Mouse (Mus musculus): ENCODE measurements around the gene B3galt5. TPM values are rescaled to one million over a fixed set of nuclear protein-coding genes. Genes with fewer than 3 reads are reported as not detected.

The B3galt5 gene
- polyA plus RNA-seq, 1 experiment from 2014 or later: 0.04 TPM

DNA sequence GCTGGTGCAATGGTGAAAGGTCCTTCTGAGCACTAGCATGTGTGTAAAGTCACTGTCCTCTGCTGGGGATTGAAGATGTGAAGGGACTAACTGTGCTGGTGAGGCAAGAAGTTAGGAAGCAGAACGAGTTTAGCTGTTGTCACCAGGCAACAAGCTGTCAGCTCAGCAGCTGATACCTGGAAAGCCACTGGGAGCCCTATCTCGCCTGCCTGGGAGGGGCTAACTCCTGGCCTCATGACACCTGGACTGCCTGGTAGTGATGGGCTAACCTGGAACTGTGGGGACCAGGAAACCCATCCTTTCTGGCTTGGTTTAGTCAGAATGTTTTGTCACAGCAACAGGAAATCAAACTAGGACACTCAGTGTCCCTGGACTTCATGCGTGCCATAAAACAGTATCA, 41.0 kb downstream of the B3galt5 start:
- DNase-seq (ENCODE audit: low spot score): peak; percentile 61
- WGBS: 60% methylated on average over 3 of the region's 3 CpGs
- peaks cover 34% of the 10 kb centered on the region for H3K27me3 ChIP-seq (ENCODE audit: insufficient read depth, poor library complexity, severe bottlenecking)

DNA sequence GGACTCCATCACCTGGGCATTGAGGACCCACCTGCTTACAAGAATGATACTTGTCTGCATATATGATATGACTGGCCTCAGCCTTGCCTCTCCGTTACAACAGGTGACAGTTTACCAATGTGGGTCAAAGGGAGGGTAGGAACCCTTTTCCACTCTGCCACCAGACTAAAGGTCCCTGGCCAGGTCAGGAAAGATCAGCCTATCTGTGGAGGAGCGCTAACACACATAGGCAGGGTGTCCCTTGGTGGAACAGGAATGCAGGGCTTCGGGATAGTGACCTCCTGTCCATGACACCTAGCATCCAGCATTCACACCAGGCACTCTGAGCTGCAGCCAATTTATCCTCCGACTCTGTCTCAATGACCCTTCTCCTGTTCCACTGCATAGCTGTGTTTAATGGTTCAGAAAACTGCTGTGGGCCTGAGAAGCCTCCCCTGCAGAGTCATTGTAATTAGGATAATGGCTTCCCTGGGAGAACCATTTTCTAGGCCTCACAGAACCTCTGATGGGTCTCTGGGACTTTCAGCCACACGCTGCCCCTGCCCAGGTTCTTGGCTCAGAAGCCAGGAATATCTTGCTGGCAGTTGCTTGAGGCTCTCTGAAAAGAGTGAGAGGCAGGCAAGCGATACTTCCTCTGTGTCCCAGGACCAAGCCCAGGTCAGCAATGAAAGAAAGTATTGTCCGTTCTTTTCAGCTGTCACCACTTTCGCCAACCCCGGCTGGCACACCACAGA, 43.1 kb downstream of the B3galt5 start:
- 58% methylated on average over 9 of the region's 9 CpGs for WGBS
- peak; percentile 57 for DNase-seq (ENCODE audit: low spot score)
- peaks cover 52% of the 10 kb centered on the region for H3K27me3 ChIP-seq (ENCODE audit: insufficient read depth, poor library complexity, severe bottlenecking)

More for the DNA sequence above, 41.0 kb downstream of the B3galt5 start:
- Histone ChIP-seq H3K27ac (no peak overlapping the region), H3K36me3 (no peaks in the 10 kb centered on the region), H3K9me3 (no peaks in the 10 kb centered on the region), H3K4me3 (no peak overlapping the region), H3K4me1 (peaks cover 12% of the 10 kb centered on the region; the same call in 1 of the 2 replicates)

DNA sequence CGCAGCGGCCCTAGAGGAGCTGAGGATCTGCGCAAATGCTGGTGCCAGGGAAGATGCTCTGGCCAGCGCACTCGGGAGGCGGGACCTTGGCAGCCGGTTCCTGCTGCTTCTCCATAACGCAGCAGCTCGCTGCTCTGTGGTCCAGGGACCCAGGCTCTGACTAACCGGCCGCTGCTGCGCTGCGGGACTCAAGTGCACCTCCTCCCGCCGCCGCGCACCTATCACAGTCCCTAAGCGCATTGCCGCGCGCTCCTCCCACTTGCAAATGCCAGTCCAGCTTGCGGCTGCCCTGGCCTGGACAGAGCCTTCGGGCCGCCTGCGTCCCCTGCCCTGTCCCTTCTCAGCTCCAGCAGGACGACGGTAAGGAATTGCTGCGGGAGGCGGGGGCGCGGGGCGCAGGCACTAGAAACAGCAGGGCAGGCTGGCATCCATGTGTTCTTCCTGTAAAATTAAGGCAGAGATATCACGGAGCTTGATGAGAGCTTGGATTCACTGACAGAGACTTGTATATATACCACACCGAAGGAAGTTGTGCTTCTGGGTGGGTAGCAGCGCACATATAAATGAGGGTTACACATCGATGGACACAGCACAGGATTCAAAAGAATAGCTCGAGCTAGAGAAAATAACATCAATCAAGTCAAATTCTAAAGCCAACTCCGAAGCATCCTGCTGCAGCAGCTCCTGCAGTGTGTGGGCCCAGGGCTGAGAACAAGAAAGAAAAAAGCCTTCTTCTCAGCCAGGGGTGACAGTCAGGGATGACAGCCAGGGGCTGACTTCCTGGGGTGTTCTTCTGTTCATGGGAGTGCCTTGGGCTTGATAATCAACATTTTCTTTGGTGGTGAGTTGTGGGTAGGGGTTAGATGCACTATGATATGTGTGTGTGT, 45.4 kb downstream of the B3galt5 start:
- WGBS: 4% methylated on average over 38 of the region's 38 CpGs
- Histone ChIP-seq H3K27ac (no peak overlapping the region), H3K36me3 (no peaks in the 10 kb centered on the region), H3K9me3 (no peaks in the 10 kb centered on the region), H3K4me3 (peak overlapping the region; percentile 51), H3K27me3 (ENCODE audit: insufficient read depth, poor library complexity, severe bottlenecking) (peaks cover 54% of the 10 kb centered on the region), H3K4me1 (peaks cover 12% of the 10 kb centered on the region; the same call in 1 of the 2 replicates)
- DNase-seq (ENCODE audit: low spot score): peak; percentile 76

More for the DNA sequence above, 43.1 kb downstream of the B3galt5 start:
- peaks cover 12% of the 10 kb centered on the region; the same call in 1 of the 2 replicates for H3K4me1 ChIP-seq
- no peak overlapping the region for H3K27ac ChIP-seq
- H3K4me3 ChIP-seq: no peak overlapping the region
- H3K9me3 ChIP-seq: no peaks in the 10 kb centered on the region
- no peaks in the 10 kb centered on the region for H3K36me3 ChIP-seq

DNA sequence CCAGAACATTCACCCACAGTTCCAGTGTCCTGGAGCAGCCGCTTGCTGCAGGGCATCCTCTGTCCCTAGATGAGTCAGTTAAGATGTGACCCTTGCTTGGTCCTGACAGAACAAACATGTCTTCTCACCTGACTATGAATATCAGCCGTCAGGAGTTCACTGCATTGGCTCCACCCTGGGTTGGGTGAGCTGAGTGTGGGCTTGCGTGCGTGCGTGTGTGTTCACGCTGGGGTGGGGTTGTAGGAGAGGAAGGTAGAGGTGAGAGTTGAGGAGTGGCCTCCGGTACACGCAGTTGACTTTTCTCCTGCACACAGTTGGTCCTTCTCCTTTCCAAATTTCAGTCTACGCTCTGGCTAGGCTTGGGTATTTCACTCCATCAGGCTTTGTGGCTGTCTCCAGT, 47.0 kb downstream of the B3galt5 start:
- Histone ChIP-seq H3K4me3 (no peak overlapping the region), H3K36me3 (no peaks in the 10 kb centered on the region), H3K27ac (no peak overlapping the region), H3K27me3 (ENCODE audit: insufficient read depth, poor library complexity, severe bottlenecking) (peaks cover 54% of the 10 kb centered on the region), H3K4me1 (peaks cover 12% of the 10 kb centered on the region; the same call in 1 of the 2 replicates), H3K9me3 (no peaks in the 10 kb centered on the region)
- peak; percentile 46 for DNase-seq (ENCODE audit: low spot score)
- WGBS: 87% methylated on average over 9 of the region's 9 CpGs

DNA sequence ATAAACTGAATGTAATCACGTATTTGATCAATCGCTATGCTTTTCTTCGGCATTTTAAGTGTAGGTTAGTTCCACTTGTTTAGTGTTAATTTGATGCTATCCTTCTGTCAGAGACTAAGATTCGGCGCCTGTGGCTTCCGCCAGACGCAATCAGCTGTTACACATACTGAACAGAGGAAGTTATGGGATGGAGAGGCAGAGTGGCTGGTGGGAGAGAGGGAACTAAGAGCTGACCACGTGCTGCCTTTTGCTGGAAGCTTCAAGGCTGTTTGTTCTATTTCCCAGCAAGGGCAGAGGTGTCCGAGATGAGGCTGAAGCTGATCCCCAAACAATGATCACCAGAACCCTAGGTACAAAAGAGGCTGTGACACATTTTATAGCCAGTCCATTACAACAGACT, 56.3 kb downstream of the B3galt5 start:
- Histone ChIP-seq H3K27ac (no peak overlapping the region), H3K4me1 (no peaks in the 10 kb centered on the region), H3K4me3 (no peak overlapping the region), H3K27me3 (ENCODE audit: insufficient read depth, poor library complexity, severe bottlenecking) (no peaks in the 10 kb centered on the region), H3K9me3 (no peaks in the 10 kb centered on the region), H3K36me3 (no peaks in the 10 kb centered on the region)
- 79% methylated on average over 9 of the region's 9 CpGs for WGBS
- DNase-seq (ENCODE audit: low spot score): no peak

DNA sequence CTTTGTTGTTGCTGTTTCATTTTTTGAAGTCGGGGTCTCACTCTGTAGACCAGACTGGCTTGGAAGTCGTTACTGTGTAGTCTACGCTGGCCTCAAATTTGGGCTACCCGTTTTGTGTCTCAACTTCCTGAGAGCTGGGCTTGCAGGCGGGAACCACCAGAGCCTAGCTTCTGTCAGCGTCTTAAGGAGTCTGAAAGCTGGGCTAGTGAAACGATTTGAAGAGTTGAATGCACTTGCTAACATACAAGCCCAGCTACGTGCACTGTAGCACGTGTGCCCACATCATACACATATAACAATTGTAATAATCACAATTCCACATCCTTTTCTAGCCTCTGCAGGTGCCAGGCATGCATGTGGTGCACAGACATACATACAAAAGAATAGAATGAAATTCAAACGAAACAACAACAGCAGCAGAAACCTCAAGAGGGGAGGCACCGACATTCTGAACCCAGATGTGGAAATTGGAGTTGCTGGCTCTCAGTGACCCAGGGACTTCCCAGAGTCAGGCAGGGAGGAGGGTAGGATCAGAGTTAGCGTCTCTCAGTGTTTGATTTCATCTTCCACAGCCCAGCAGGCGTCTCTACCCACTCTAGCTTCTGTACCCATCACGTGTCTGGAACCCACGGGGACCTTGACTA, 57.1 kb downstream of the B3galt5 start:
- no peak overlapping the region for H3K4me3 ChIP-seq
- no peaks in the 10 kb centered on the region for H3K27me3 ChIP-seq (ENCODE audit: insufficient read depth, poor library complexity, severe bottlenecking)
- no peaks in the 10 kb centered on the region for H3K4me1 ChIP-seq
- no peaks in the 10 kb centered on the region for H3K9me3 ChIP-seq
- no peak for DNase-seq (ENCODE audit: low spot score)
- WGBS: 66% methylated on average over 15 of the region's 15 CpGs
- H3K36me3 ChIP-seq: no peaks in the 10 kb centered on the region
- H3K27ac ChIP-seq: no peak overlapping the region

DNA sequence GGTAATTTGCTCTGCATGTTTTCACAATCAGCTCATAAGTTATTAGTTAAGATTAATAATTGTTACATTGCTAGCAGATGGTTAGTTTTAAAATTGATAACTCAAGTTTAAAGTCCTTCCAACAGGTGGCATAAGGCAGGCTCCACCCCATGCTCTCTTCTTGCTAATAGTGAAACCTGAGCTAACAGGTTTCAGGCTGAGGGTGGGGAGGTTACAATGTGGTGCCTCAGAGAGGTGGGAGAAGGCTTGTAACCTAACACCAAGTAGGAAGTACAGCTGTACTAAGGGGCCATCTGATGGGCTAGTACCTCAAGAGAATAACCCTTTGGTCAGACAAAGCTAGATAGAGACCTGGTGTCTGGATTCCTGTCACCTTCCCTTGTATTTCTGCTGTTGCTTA, 62.5 kb downstream of the B3galt5 start:
- no peaks in the 10 kb centered on the region for H3K36me3 ChIP-seq
- H3K4me1 ChIP-seq: no peaks in the 10 kb centered on the region
- no peak overlapping the region for H3K27ac ChIP-seq
- DNase-seq (ENCODE audit: low spot score): no peak
- no peaks in the 10 kb centered on the region for H3K27me3 ChIP-seq (ENCODE audit: insufficient read depth, poor library complexity, severe bottlenecking)
- no peaks in the 10 kb centered on the region for H3K9me3 ChIP-seq
- H3K4me3 ChIP-seq: no peak overlapping the region

DNA sequence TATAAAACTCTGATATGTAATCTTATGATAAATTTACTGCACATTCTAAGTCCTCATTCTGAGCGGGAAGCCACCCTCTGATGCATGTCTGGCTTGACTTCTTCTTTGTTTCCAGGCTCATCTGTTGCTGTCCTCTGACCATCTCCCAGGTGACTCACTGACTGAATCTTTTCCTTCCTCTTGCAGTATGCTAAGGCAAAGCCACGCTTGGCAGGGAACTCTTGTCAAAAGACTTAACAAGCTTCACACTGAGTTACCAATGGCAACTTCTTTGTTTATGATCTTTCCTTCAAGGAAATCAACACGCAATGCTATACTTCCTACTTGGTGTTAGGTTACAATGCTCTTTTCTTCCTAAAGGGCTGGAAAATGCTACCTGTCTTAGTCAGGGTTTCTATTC, 63.0 kb downstream of the B3galt5 start:
- DNase-seq (ENCODE audit: low spot score): no peak
- no peaks in the 10 kb centered on the region for H3K4me1 ChIP-seq
- no peaks in the 10 kb centered on the region for H3K36me3 ChIP-seq
- 65% methylated on average over 3 of the region's 3 CpGs for WGBS
- no peaks in the 10 kb centered on the region for H3K9me3 ChIP-seq
- H3K4me3 ChIP-seq: no peak overlapping the region
- no peaks in the 10 kb centered on the region for H3K27me3 ChIP-seq (ENCODE audit: insufficient read depth, poor library complexity, severe bottlenecking)
- H3K27ac ChIP-seq: no peak overlapping the region

DNA sequence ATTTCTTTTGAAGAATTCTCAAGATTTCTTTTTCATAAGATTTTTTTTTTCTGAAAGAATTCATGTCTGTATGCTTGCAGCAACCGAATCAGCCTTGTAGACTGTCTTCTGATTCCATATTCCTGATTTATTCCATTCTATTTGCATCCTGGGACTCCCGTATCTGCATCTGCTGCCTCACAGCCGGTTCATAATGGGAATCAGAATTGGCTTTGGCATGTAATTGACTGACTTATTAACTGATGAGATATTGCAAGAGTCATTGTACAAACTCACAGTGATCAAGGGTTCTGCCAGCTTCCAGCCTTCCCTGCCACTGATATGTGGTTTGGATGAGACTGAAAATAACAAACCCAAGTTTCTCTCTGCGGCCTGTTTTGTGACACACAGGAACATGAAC, 67.8 kb downstream of the B3galt5 start:
- DNase-seq (ENCODE audit: low spot score): no peak
- Histone ChIP-seq H3K9me3 (no peaks in the 10 kb centered on the region), H3K27ac (no peak overlapping the region), H3K27me3 (ENCODE audit: insufficient read depth, poor library complexity, severe bottlenecking) (no peaks in the 10 kb centered on the region), H3K4me3 (no peak overlapping the region), H3K36me3 (no peaks in the 10 kb centered on the region), H3K4me1 (no peaks in the 10 kb centered on the region)
- 82% methylated on average over 4 of the region's 4 CpGs for WGBS

DNA sequence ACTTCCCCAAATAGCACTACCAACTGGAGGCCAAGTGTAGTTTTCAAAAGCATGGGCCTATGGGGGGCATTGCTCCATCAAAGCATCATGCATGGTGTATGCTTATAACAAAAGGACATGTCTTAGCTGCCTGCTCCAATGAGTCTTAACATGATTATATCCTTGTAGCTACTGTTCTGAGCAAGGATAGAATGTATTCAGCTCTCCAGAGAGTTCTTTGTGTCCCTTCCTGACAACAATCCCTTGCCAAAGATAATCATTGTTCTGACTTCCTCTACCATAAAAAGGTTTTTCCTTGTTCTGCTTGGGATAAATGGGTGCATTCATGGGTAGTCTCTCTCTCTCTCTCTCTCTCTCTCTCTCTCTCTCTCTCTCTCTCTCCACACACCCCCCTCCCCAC, 68.8 kb downstream of the B3galt5 start:
- no peaks in the 10 kb centered on the region for H3K36me3 ChIP-seq
- no peak for DNase-seq (ENCODE audit: low spot score)
- H3K4me1 ChIP-seq: no peaks in the 10 kb centered on the region
- no peak overlapping the region for H3K27ac ChIP-seq
- H3K27me3 ChIP-seq (ENCODE audit: insufficient read depth, poor library complexity, severe bottlenecking): no peaks in the 10 kb centered on the region
- no peaks in the 10 kb centered on the region for H3K9me3 ChIP-seq
- no peak overlapping the region for H3K4me3 ChIP-seq

DNA sequence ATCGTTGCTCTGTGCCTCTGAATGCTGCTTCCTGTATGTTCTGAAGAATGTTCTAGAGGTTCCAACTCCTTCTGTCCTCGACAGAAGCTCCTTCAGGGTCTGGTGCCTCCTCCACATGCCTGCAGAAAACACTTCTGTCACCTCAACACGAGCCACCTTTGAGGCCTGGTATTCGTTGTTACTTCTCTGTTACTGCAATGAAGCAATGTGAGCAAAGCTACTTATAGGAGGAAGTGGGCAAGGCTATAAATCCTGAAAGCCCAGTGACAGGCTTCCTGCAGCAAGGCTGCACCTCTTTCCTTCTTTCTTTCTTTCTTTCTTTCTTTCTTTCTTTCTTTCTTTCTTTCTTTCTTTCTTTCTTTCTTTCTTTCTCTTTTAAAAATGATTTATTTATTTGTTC, 71.3 kb downstream of the B3galt5 start:
- H3K36me3 ChIP-seq: no peaks in the 10 kb centered on the region
- no peaks in the 10 kb centered on the region for H3K27me3 ChIP-seq (ENCODE audit: insufficient read depth, poor library complexity, severe bottlenecking)
- H3K27ac ChIP-seq: no peak overlapping the region
- 73% methylated on average over 4 of the region's 4 CpGs for WGBS
- H3K4me1 ChIP-seq: no peaks in the 10 kb centered on the region
- no peak for DNase-seq (ENCODE audit: low spot score)
- no peaks in the 10 kb centered on the region for H3K9me3 ChIP-seq
- H3K4me3 ChIP-seq: no peak overlapping the region

DNA sequence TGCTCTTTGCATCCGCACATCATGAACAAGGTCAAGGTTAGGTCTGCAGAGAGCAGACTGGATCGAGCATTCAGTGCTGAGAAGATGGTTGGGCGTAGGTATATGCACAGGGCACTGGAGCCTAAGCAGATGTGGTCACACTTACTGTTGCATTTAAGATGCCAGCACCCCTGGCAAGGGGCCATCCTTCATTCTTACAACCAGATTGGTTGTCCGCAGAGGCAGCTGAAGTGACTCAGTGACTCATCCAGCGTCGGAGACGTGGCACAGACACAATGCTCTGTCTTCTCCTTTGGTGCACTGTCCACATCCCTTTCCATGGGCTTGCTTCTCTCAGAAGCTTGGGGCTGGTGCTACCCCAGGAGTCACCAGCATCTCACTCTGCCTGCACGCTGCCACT, 82.2 kb downstream of the B3galt5 start:
- 85% methylated on average over 8 of the region's 8 CpGs for WGBS
- no peaks in the 10 kb centered on the region for H3K4me1 ChIP-seq
- H3K4me3 ChIP-seq: no peak overlapping the region
- H3K27me3 ChIP-seq (ENCODE audit: insufficient read depth, poor library complexity, severe bottlenecking): no peaks in the 10 kb centered on the region; the same call in 1 of the 2 replicates
- no peak for DNase-seq (ENCODE audit: low spot score)
- H3K27ac ChIP-seq: no peak overlapping the region
- H3K36me3 ChIP-seq: no peaks in the 10 kb centered on the region
- H3K9me3 ChIP-seq: no peaks in the 10 kb centered on the region

DNA sequence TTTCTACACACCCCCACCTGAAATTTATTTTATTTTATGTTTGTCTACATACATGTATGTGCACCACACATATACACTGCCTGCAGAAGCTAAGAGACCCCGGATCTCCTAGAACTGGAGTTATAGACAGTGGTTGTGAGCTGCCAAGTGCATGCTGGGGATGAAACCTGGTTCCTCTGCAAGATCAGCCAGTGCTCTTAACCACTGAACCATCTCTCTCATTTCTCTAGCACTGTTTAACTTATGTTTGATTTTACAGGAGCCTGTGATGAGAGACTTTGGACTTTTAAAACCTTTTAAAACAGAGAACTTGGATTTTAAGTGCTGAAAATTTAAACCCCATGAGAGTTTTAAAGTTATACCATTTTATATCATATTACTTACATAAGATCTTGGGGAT, 87.1 kb downstream of the B3galt5 start:
- Histone ChIP-seq H3K9me3 (no peaks in the 10 kb centered on the region), H3K4me3 (no peak overlapping the region), H3K27ac (no peak overlapping the region), H3K4me1 (peaks cover 11% of the 10 kb centered on the region), H3K27me3 (ENCODE audit: insufficient read depth, poor library complexity, severe bottlenecking) (no peaks in the 10 kb centered on the region), H3K36me3 (no peaks in the 10 kb centered on the region)
- no peak for DNase-seq (ENCODE audit: low spot score)
- WGBS: 84% methylated on average over 1 of the region's 1 CpGs
